Mouse (Mus musculus) G1E (cell line): ENCODE data around the gene Map3k6. TPM values are rescaled to one million over a fixed set of nuclear protein-coding genes. Genes with fewer than 3 reads are reported as not detected.

Experiments used
- ATAC-seq: 2 replicates; pipeline ENCODE4 v1.8.0; 2016; ENCODE audit warnings: mild to moderate bottlenecking; ENCODE audit not compliant: insufficient number of reproducible peaks, poor library complexity, low FRiP score, severe bottlenecking; ENCODE audit errors: extremely low read depth
- DNase-seq: peaks from one replicate; pipeline ENCODE4 v3.0.0; 2012; ENCODE audit warnings: low spot score
- H3K27me3 ChIP-seq: 2 replicates; pipeline ENCODE4 v1.6.1; 2012; ENCODE audit warnings: mild to moderate bottlenecking, low read length, inconsistent platforms; ENCODE audit not compliant: insufficient read depth
- H3K36me3 ChIP-seq: replicated peaks from 2 replicates; pipeline ENCODE3; 2012; ENCODE audit warnings: mild to moderate bottlenecking, inconsistent platforms
- H3K4me1 ChIP-seq: 2 replicates; pipeline ENCODE4 v1.6.1; 2012; ENCODE audit warnings: low read depth, low read length, inconsistent platforms, mixed read lengths; ENCODE audit not compliant: insufficient read depth
- H3K4me3 ChIP-seq: 2 replicates; pipeline ENCODE4 v1.5.1; 2012; ENCODE audit warnings: low read depth, mild to moderate bottlenecking, inconsistent platforms, low read length, moderate library complexity, mixed read lengths
- H3K9me3 ChIP-seq: replicated peaks from 2 replicates; pipeline ENCODE4 v1.6.1; 2012; ENCODE audit warnings: inconsistent platforms
- CTCF ChIP-seq: IDR thresholded peaks from 2 replicates; pipeline ENCODE4 v1.5.1; 2012; ENCODE audit warnings: low read depth, low read length, inconsistent platforms, mixed read lengths
- GATA1 ChIP-seq: IDR thresholded peaks from 2 replicates; pipeline ENCODE4 v1.6.1; 2012; ENCODE audit warnings: borderline replicate concordance, low read length, inconsistent platforms, mixed read lengths
- GATA2 ChIP-seq: IDR thresholded peaks from 2 replicates; pipeline ENCODE4 v1.6.1; 2012; ENCODE audit warnings: low read depth, low read length, inconsistent platforms, borderline replicate concordance
- POLR2AphosphoS5 ChIP-seq: IDR thresholded peaks from 2 replicates; pipeline ENCODE4 v1.6.1; 2012; ENCODE audit warnings: low read depth, low read length, inconsistent platforms; ENCODE audit not compliant: insufficient replicate concordance
- TAL1 ChIP-seq: conservative IDR thresholded peaks from 2 replicates; pipeline ENCODE4 v1.6.1; 2012; ENCODE audit warnings: low read depth, low read length, inconsistent platforms, mixed read lengths
- polyA plus RNA-seq: library from polyadenylated mRNA; stranded (reverse); fragments of >175 nt; gene quantifications from 2 replicates; pipeline ENCODE4 v1.2.3, GENCODE M21; 2012
- total RNA-seq, 2 experiments: library from RNA; stranded (forward) in 1 of 2; stranded (reverse) in 1 of 2; fragments of 200-1000 nt in 1 of 2; fragments of >200 nt in 1 of 2; fragmentation: Nextera tagmentation in 1 of 2; gene quantifications; 2 replicates each; pipeline ENCODE4 v1.2.3; 2014 to 2017

Map3k6 gene
- total and polyA plus RNA-seq, 3 experiments: 27.6 to 85.3 (median 28.4) TPM

DNA sequence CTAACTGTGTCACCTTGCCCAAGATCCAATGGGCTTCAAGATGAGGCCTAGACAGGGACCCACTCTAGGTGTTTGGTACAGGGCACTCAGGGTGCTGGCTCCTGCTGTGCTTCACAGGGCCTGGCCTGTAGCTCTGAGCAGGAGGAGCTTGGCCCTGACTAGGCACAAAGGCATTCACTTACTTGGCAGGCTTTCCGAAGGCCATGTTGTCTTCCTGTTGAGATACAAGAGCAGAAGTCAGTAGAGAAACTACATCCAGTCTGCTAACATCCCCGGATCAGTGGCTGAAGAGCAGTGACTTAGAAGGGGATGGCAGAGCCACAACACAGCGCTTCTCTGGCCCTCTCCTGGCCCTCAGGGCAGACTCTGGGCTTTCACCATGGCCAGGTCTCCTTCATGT lies 29.0 kb downstream of the Map3k6 start:
- H3K4me3 ChIP-seq: no peak overlapping the region
- no peak for DNase-seq
- TF ChIP-seq CTCF (no peak), POLR2AphosphoS5 (no peak), GATA1 (no peak), TAL1 (no peak), GATA2 (no peak)
- no peak for ATAC-seq
- H3K4me1 ChIP-seq: peaks cover 21% of the 10 kb centered on the region
- no peaks in the 10 kb centered on the region for H3K27me3 ChIP-seq
- no peaks in the 10 kb centered on the region for H3K9me3 ChIP-seq
- peaks cover 96% of the 10 kb centered on the region for H3K36me3 ChIP-seq

DNA sequence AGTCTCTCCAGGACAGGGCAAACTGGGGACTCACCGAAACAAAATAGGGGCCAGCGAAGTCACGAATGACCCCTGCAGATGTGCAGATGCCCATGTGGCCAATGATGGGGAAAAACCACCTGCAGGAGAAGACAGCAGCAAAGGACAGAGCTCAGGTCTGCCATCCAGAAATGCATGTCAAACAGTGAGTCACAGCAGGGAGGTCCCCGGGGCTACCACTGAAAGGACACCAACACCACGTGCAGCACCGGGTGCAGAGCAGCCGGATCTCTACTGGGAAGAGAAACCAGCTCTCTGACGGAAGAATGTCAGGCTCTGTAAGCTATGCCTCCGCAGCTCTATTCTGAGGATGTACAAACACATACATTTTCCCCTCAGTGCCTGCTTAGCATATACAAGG lies 30.3 kb downstream of the Map3k6 start:
- H3K9me3 ChIP-seq: no peaks in the 10 kb centered on the region
- ATAC-seq (no peak), DNase-seq (no peak)
- H3K36me3 ChIP-seq: peaks cover 96% of the 10 kb centered on the region
- TF ChIP-seq TAL1 (no peak), GATA1 (no peak), POLR2AphosphoS5 (no peak), GATA2 (no peak), CTCF (no peak)
- peaks cover 23% of the 10 kb centered on the region for H3K4me1 ChIP-seq
- H3K4me3 ChIP-seq: no peak overlapping the region
- no peaks in the 10 kb centered on the region for H3K27me3 ChIP-seq

DNA sequence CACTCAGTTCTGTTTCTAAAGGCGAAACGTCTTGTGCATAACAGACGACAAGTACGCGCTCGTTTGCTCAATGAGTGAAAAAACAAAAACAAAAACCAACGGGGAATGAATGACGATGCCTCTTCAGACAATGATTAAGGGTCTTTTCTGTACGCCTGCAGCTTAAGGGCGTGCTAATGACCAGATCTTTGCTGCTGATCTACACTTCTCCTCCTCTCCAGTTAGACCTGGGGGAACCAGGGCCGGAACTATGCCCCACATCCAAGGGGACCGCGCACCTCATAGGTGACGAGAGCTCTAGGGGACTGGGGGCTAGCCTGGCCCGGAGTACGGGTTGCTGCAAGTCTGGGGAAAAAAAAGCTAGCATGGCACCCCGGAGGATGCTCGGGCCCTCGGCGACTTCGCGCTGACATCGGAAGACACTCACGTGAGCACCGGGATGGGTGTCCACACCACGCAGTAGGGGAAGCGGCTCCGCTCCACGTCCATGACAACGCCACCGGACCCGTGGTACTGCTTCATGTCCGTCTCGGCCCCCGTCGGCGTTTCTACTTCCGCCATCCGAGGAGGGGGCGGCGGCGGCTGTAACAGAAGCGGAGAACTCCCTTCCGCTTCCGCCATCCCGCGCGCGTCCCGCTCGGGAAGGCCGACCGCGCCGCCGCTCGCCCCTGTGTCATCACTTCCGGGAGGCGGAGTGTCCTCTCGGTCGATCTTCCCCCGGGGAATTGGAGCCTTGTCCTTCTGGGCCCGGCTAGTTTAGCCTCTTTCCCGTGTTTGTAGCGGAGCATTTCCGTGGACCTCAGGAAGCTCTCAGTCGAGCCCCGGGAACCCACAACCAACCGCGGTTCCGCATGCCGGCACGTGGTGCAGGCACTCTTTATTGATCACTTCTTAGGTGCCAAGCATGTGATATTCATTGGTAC lies 36.7 kb downstream of the Map3k6 start, which contains the start of gene Tmem222:
Gene Tmem222 (minus strand): TSS at position 689 of the 923 bp plus-strand sequence.
- ATAC-seq (peak; percentile 72), DNase-seq (peak; percentile 73)
- Histone ChIP-seq H3K4me1 (peaks cover 51% of the 10 kb centered on the region), H3K27me3 (no peaks in the 10 kb centered on the region), H3K9me3 (no peaks in the 10 kb centered on the region), H3K4me3 (peak within 1 kb of the TSS; percentile 89), H3K36me3 (peaks cover 36% of the 10 kb centered on the region)
- TF ChIP-seq POLR2AphosphoS5 (0 out of 2 replicates have a peak, but pooled peaks have one; percentile 34), GATA2 (no peak)

DNA sequence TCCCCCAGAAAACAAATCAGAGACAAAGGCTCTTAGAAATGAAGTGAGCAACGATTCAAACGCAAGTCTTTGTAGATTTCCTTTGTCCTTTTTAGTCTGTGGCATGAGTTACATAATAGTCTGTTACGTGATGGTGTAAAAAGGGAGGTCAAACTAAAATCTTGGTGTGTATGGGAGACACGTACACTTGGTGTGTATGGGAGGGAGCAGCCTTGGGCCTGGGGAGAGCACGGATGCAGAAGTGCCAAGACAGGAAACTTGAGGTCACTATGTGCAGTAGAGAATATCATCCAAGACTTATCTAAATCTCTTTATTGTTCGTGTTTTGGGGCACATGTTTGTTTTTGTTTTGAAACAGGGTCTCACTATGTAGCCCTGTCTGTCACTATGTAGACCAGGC lies 37.4 kb downstream of the Map3k6 start:
- no peaks in the 10 kb centered on the region for H3K9me3 ChIP-seq
- peak overlapping the region; percentile 89 for H3K4me3 ChIP-seq
- no peak for TF ChIP-seq POLR2AphosphoS5
- DNase-seq: no peak
- H3K4me1 ChIP-seq: peaks cover 58% of the 10 kb centered on the region
- H3K27me3 ChIP-seq: no peaks in the 10 kb centered on the region
- ATAC-seq: no peak
- H3K36me3 ChIP-seq: peaks cover 32% of the 10 kb centered on the region

DNA sequence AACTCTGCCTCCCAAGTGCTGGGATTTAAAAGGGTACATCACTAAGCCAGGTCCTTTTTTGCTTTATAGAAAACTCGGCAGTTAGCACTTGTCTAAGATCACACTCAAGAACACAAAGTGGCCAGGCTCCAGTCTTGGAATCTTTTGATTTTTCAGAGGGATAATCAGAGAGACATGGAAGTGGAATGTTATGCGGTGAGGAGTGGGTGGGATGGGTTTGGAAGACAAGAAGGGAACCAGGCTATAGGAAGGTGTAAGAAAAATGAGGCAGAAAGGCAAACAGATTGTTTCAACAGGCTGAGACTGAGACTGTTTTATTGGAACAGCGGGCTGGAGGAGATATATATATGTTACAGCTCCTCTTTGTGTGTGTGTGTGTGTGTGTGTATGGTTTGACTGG lies 37.9 kb downstream of the Map3k6 start:
- Histone ChIP-seq H3K4me3 (peak overlapping the region; percentile 89; the same call in 1 of the 2 replicates), H3K9me3 (no peaks in the 10 kb centered on the region), H3K27me3 (no peaks in the 10 kb centered on the region), H3K36me3 (peaks cover 28% of the 10 kb centered on the region), H3K4me1 (peaks cover 62% of the 10 kb centered on the region)
- TF ChIP-seq POLR2AphosphoS5 (no peak), TAL1 (no peak), CTCF (no peak), GATA2 (no peak), GATA1 (no peak)
- DNase-seq (no peak), ATAC-seq (no peak)

DNA sequence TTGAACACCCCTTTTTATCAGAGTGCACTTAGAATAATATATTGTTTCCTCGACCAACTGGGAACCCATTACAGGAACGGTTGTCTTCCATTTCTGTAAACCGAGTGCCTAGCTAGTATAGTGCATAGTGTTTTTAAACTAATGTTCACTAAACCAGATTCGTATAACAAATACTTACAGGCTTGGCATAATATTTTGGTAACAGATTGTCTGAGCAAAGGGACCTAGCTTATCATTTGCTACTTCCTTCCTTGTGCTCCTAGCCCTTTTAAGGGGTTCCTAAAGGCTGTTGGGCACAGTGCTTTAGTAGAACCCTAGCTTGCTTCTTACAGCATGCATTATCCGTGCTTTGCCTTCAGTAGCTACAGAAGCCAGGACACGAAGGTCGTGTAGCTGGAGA lies 40.9 kb downstream of the Map3k6 start:
- DNase-seq: no peak
- Histone ChIP-seq H3K4me3 (no peak overlapping the region), H3K9me3 (no peaks in the 10 kb centered on the region), H3K4me1 (peaks cover 65% of the 10 kb centered on the region), H3K36me3 (no peaks in the 10 kb centered on the region), H3K27me3 (no peaks in the 10 kb centered on the region)
- ATAC-seq: no peak
- TF ChIP-seq TAL1 (no peak), GATA1 (no peak), GATA2 (no peak), CTCF (no peak), POLR2AphosphoS5 (no peak)
